11 mouse cellular contexts compared by ENCODE assay signal in the genomic region with DNA sequence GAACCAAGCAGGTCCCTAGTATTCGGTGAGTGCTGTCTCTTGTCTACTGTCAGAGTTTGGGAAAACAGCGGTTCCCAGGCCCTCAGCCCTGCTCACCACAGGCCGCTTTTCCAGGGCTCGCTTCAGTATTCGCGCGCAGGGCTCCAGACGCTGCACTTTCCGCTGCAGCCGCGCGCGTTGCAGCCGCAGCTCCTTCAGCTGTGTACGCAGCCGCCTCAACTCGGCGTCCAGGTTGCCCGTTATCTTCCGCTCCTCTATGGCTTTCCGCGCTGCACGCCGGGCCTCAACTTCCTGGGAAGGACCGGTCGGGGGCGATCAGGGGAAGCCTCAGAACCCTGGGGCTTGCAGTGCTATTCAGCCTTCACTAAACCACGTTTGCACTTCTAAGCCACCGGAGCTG. TPM values are rescaled to one million over a fixed set of nuclear protein-coding genes. Genes with fewer than 3 reads are reported as not detected.
A peak's percentile ranks its signal among the peaks of the same experiment; 100 is the strongest.
DNase-seq lines count a peak whose midpoint lies in the region; ATAC-seq and TF ChIP-seq lines count a peak whose summit lies in the region.
"Had no signal": no experiment of that assay in that cellular context is flagged by ENCODE, and none has a peak within 500 bp of the region (broad histone marks: within the 10 kb centered on the region; RNA-seq: fewer than 3 reads in every experiment).

No protein-coding gene starts in this region.

- H3K27me3 ChIP-seq in heart, embryonic 14.5 days (ENCODE audit: control insufficient read depth, insufficient read depth, low read length): peaks cover 8% of the 10 kb centered on the region
- no peaks in the 10 kb centered on the region for H3K27me3 ChIP-seq in forebrain, embryonic 16.5 days (replicated peaks; ENCODE audit: control insufficient read depth, insufficient read depth, low read length)
- peaks cover 30% of the 10 kb centered on the region for H3K27me3 ChIP-seq in midbrain, embryonic 12.5 days
- H3K27me3 ChIP-seq: CH12.LX had no signal

- no peak for ATAC-seq in heart, embryonic 14.5 days (ENCODE audit: insufficient number of reproducible peaks, insufficient read depth, low FRiP score, low read depth)
- ATAC-seq in forebrain, embryonic 16.5 days: no peak
- ATAC-seq in midbrain, embryonic 12.5 days (ENCODE audit: low FRiP score, low read depth): no peak

- H3K9me3 ChIP-seq in heart, embryonic 14.5 days (ENCODE audit: control insufficient read depth, low read length): peaks cover 6% of the 10 kb centered on the region; the same call in 1 of the 2 replicates
- no peaks in the 10 kb centered on the region for H3K9me3 ChIP-seq in ES-E14 (ENCODE audit: control insufficient read depth, insufficient read depth, low read depth, low read length)
- H3K9me3 ChIP-seq in forebrain, embryonic 16.5 days (ENCODE audit: control insufficient read depth, low read length): no peaks in the 10 kb centered on the region
- H3K9me3 ChIP-seq in midbrain, embryonic 12.5 days: no peaks in the 10 kb centered on the region

- H3K36me3 ChIP-seq in heart, embryonic 14.5 days (ENCODE audit: control insufficient read depth, insufficient read depth, low read length): peaks cover 25% of the 10 kb centered on the region
- H3K36me3 ChIP-seq in ES-E14 (ENCODE audit: control insufficient read depth, insufficient read depth, low read length, poor library complexity, severe bottlenecking): peaks cover 16% of the 10 kb centered on the region
- H3K36me3 ChIP-seq in forebrain, embryonic 16.5 days (ENCODE audit: control insufficient read depth, insufficient read depth): peaks cover 10% of the 10 kb centered on the region
- peaks cover 21% of the 10 kb centered on the region for H3K36me3 ChIP-seq in midbrain, embryonic 12.5 days

- in situ Hi-C loops in ES-E14 (cut with MboI; ENCODE audit: low sequenced_read_pairs in 2 of 2, unreplicated experiment in 2 of 2): loop anchor here in 1 of 2 experiments (10.0 kb wide), 1 partner anchor 104 kb away; no protein-coding TSS in a partner anchor

- peak overlapping the region; percentile 19 to 32 for H3K4me3 ChIP-seq in heart, embryonic 14.5 days (ENCODE audit: control insufficient read depth in 1 of 2, insufficient read depth in 1 of 2, low read depth in 1 of 2, low read length in 2 of 2)
- H3K4me3 ChIP-seq in ES-E14 (ENCODE audit: insufficient read depth in 1 of 2, low read depth in 1 of 2, low read length in 2 of 2, poor library complexity in 1 of 2, severe bottlenecking in 1 of 2): peak overlapping the region; percentile 1 to 48; a peak in 2 of 4 replicates
- no peak overlapping the region for H3K4me3 ChIP-seq in forebrain, embryonic 16.5 days (replicated peaks; ENCODE audit: low read length)
- H3K4me3 ChIP-seq in midbrain, embryonic 12.5 days: no peak overlapping the region

- 4% methylated on average over 29 of the region's 29 CpGs for WGBS in heart, embryonic 14.5 days
- WGBS in forebrain, embryonic 16.5 days: 9% methylated on average over 29 of the region's 29 CpGs
- 11% methylated on average over 29 of the region's 29 CpGs for WGBS in midbrain, embryonic 12.5 days

- DNase-seq in heart, postnatal 14 days: no peak
- DNase-seq in ES-E14 (ENCODE audit: low read depth, low spot score): no peak
- DNase-seq in layer of hippocampus, postnatal 14 days (ENCODE audit: low spot score in 2 of 2): no peak
- DNase-seq in cerebellum, adult 18-20 months: no peak
- no peak for DNase-seq in left cerebral cortex, postnatal 25 days (ENCODE audit: low spot score in 2 of 2)
- DNase-seq: layer of hippocampus, adult 9-11 months had no signal

- intact Hi-C loops in heart, postnatal 14 days (cut with DNase I): no loop called here
- intact Hi-C loops in left cerebral cortex, postnatal 25 days (cut with DNase I): no loop called here

- peaks cover 6 to 10% of the 10 kb centered on the region in 2 experiments; a peak in 3 of 4 replicates for H3K4me1 ChIP-seq in heart, embryonic 14.5 days (ENCODE audit: control insufficient read depth in 2 of 2, insufficient read depth in 2 of 2, low read length in 2 of 2)
- peaks cover 2 to 5% of the 10 kb centered on the region in 2 experiments; a peak in 2 of 4 replicates for H3K4me1 ChIP-seq in ES-E14 (ENCODE audit: control insufficient read depth in 2 of 2, insufficient read depth in 2 of 2, low read length in 2 of 2, poor library complexity in 1 of 2)
- no peaks in the 10 kb centered on the region for H3K4me1 ChIP-seq in forebrain, embryonic 16.5 days (replicated peaks; ENCODE audit: control insufficient read depth, insufficient read depth, low read length)
- H3K4me1 ChIP-seq in midbrain, embryonic 12.5 days: peaks cover 14% of the 10 kb centered on the region; the same call in 1 of the 2 replicates

- peak overlapping the region; percentile 57 for H3K4me2 ChIP-seq in heart, embryonic 14.5 days (ENCODE audit: low read length)
- H3K4me2 ChIP-seq in forebrain, embryonic 16.5 days (ENCODE audit: low read length): peak overlapping the region; percentile 33
- H3K4me2 ChIP-seq in midbrain, embryonic 12.5 days (replicated peaks): peak overlapping the region; percentile 14

- peak overlapping the region; percentile 36 for H3K9ac ChIP-seq in heart, embryonic 14.5 days (ENCODE audit: low read length)
- H3K9ac ChIP-seq in ES-E14 (ENCODE audit: insufficient read depth, low read depth, low read length, poor library complexity, severe bottlenecking): 0 out of 2 replicates have a peak overlapping the region, but pooled peaks have one; percentile 38
- no peak overlapping the region for H3K9ac ChIP-seq in forebrain, embryonic 16.5 days (replicated peaks; ENCODE audit: low read depth, low read length)
- no peak overlapping the region for H3K9ac ChIP-seq in midbrain, embryonic 12.5 days (replicated peaks)

- no peak overlapping the region for H3K27ac ChIP-seq in heart, embryonic 14.5 days (replicated peaks in 1 of 2; ENCODE audit: control insufficient read depth in 1 of 2, insufficient read depth in 1 of 2, low read depth in 2 of 2, low read length in 2 of 2)
- H3K27ac ChIP-seq in ES-E14 (ENCODE audit: insufficient read depth, low read depth, low read length, poor library complexity, severe bottlenecking): no peak overlapping the region
- no peak overlapping the region for H3K27ac ChIP-seq in forebrain, embryonic 16.5 days (ENCODE audit: low read length)
- H3K27ac ChIP-seq in midbrain, embryonic 12.5 days (replicated peaks): no peak overlapping the region

TF ChIP-seq in ES-E14, 5 proteins besides CTCF, POLR2A, EP300 and RAD21:
- TF ChIP-seq ZNF384 (IDR thresholded peaks at IDR 0.05; ENCODE audit: low read depth, low read length): no peak

RNA-seq across cellular contexts. Expression of a gene that starts 2.9 kb away (rescaled TPM):
- polyA plus RNA-seq in heart, embryonic 14.5 days (2014; fragmentation: Nextera tagmentation; extraction: Ambion mirVana): not detected in 2 replicates
- not detected for total RNA-seq in heart, postnatal 14 days (2021)
- total RNA-seq in ES-E14 (2012; rRNA removed): not detected in 2 replicates
- 0.39 and 0.46 TPM in 2 replicates for polyA plus RNA-seq in forebrain, embryonic 16.5 days (2015; fragmentation: Nextera tagmentation; extraction: Ambion mirVana)
- polyA plus RNA-seq in midbrain, embryonic 12.5 days (2016; fragmentation: Nextera tagmentation; extraction: Ambion mirVana): not detected in 2 replicates
- 1 to 10 TPM in 1 of 2 experiments, not detected in 1; 1.8 TPM for total RNA-seq in layer of hippocampus, postnatal 14 days (2021)
- total RNA-seq in left cerebral cortex, postnatal 25 days (2021): not detected
- total RNA-seq: CH12.LX; neutrophil, adult 5-6 weeks had no signal

RNA-seq across cellular contexts. Expression of a gene that starts 17.5 kb away (rescaled TPM):
- 0.54 TPM in 1 of 2 replicates, not detected in the other for polyA plus RNA-seq in heart, embryonic 14.5 days (2014; fragmentation: Nextera tagmentation; extraction: Ambion mirVana)
- total RNA-seq in heart, postnatal 14 days (2021): under 1 TPM in 1 of 2 experiments, not detected in 1; 0.59 TPM
- 3.5 and 6.9 TPM in 2 replicates for total RNA-seq in ES-E14 (2012; rRNA removed)
- polyA plus RNA-seq in forebrain, embryonic 16.5 days (2015; fragmentation: Nextera tagmentation; extraction: Ambion mirVana): 5.3 and 6.3 TPM in 2 replicates
- not detected in 2 replicates for polyA plus RNA-seq in midbrain, embryonic 12.5 days (2016; fragmentation: Nextera tagmentation; extraction: Ambion mirVana)
- 10 to 100 TPM; 82.3 to 92.4 TPM for total RNA-seq in layer of hippocampus, postnatal 14 days (2021)
- 10 to 100 TPM; 81.0 to 82.3 TPM for total RNA-seq in left cerebral cortex, postnatal 25 days (2021)

RNA-seq across cellular contexts. Expression of a gene that starts 18.6 kb away (rescaled TPM):
- 17.9 and 18.9 TPM in 2 replicates for polyA plus RNA-seq in heart, embryonic 14.5 days (2014; fragmentation: Nextera tagmentation; extraction: Ambion mirVana)
- total RNA-seq in heart, postnatal 14 days (2021): 10 to 100 TPM; 20.4 to 22.5 TPM
- total RNA-seq in ES-E14 (2012; rRNA removed): 90.7 and 108 TPM in 2 replicates
- 49.2 and 49.3 TPM in 2 replicates for polyA plus RNA-seq in forebrain, embryonic 16.5 days (2015; fragmentation: Nextera tagmentation; extraction: Ambion mirVana)
- polyA plus RNA-seq in midbrain, embryonic 12.5 days (2016; fragmentation: Nextera tagmentation; extraction: Ambion mirVana): 51.8 and 53.0 TPM in 2 replicates
- 10 to 100 TPM; 41.7 to 44.4 TPM for total RNA-seq in layer of hippocampus, postnatal 14 days (2021)
- 10 to 100 TPM; 38.7 to 39.6 TPM for total RNA-seq in left cerebral cortex, postnatal 25 days (2021)

RNA-seq across cellular contexts. Expression of a gene that starts 18.7 kb away (rescaled TPM):
- polyA plus RNA-seq in heart, embryonic 14.5 days (2014; fragmentation: Nextera tagmentation; extraction: Ambion mirVana): 5.6 and 6.2 TPM in 2 replicates
- total RNA-seq in heart, postnatal 14 days (2021): 10 to 100 TPM; 15.1 to 18.3 TPM
- 20.6 and 23.7 TPM in 2 replicates for total RNA-seq in ES-E14 (2012; rRNA removed)
- polyA plus RNA-seq in forebrain, embryonic 16.5 days (2015; fragmentation: Nextera tagmentation; extraction: Ambion mirVana): 21.2 and 26.9 TPM in 2 replicates
- polyA plus RNA-seq in midbrain, embryonic 12.5 days (2016; fragmentation: Nextera tagmentation; extraction: Ambion mirVana): 15.5 and 16.0 TPM in 2 replicates
- total RNA-seq in layer of hippocampus, postnatal 14 days (2021): 10 to 100 TPM; 24.8 to 26.8 TPM
- 10 to 100 TPM; 31.4 to 32.6 TPM for total RNA-seq in left cerebral cortex, postnatal 25 days (2021)

RNA-seq across cellular contexts. Expression of a gene that starts 42.3 kb away (rescaled TPM):
- 0.43 TPM in 1 of 2 replicates, not detected in the other for polyA plus RNA-seq in heart, embryonic 14.5 days (2014; fragmentation: Nextera tagmentation; extraction: Ambion mirVana)
- total RNA-seq in heart, postnatal 14 days (2021): under 1 TPM in 1 of 2 experiments, not detected in 1; 0.15 TPM
- 0.16 TPM in 1 of 2 replicates, not detected in the other for total RNA-seq in ES-E14 (2012; rRNA removed)
- polyA plus RNA-seq in forebrain, embryonic 16.5 days (2015; fragmentation: Nextera tagmentation; extraction: Ambion mirVana): 0.98 and 1.0 TPM in 2 replicates
- 0.60 and 1.7 TPM in 2 replicates for polyA plus RNA-seq in midbrain, embryonic 12.5 days (2016; fragmentation: Nextera tagmentation; extraction: Ambion mirVana)
- 1 to 10 TPM in 1 of 2 experiments, under 1 TPM in 1; 0.52 to 2.4 TPM for total RNA-seq in layer of hippocampus, postnatal 14 days (2021)
- total RNA-seq in left cerebral cortex, postnatal 25 days (2021): under 1 TPM; 0.32 to 0.48 TPM

Comparison
In these comparisons a context has a peak if more than half of its experiments do, and no peak if none do; other contexts are left out.
1. H3K4me3 ChIP-seq: peak in heart, embryonic 14.5 days (2 of 2) and ES-E14 (2 of 2); none in forebrain, embryonic 16.5 days (single experiment) and midbrain, embryonic 12.5 days (single experiment).
2. H3K9ac ChIP-seq: peak in heart, embryonic 14.5 days (single experiment) and ES-E14 (single experiment); none in forebrain, embryonic 16.5 days (single experiment) and midbrain, embryonic 12.5 days (single experiment).
3. RNA of a gene that starts 17.5 kb away (total RNA-seq): 82.3 to 92.4 TPM in layer of hippocampus, postnatal 14 days and 81.0 to 82.3 TPM in left cerebral cortex, postnatal 25 days; 3.5 to 6.9 TPM in ES-E14 and 0.59 TPM in heart, postnatal 14 days; every median in the first group is over 10 times any median in the second.
4. Peak in every context shown above with its lines, with median percentiles within 50 percentile points of each other: H3K4me2 ChIP-seq.